Mouse (Mus musculus): Measurements from ENCODE around the gene Gp5.

GRCm38 (mm10) chr16:30271941-30272595 is 38.5 kb downstream of the Gp5 start:
- TF ChIP-seq CTCF (IDR thresholded peaks at IDR 0.05; ENCODE audit: borderline replicate concordance, extremely low read depth, insufficient read depth, insufficient read length) (no peak), POLR2A (IDR thresholded peaks at IDR 0.05; ENCODE audit: borderline replicate concordance, extremely low read depth, insufficient read depth, insufficient read length, poor library complexity, severe bottlenecking) (no peak)

Data from brain, embryonic 14.5 days (tissue).